Comparison of ENCODE assay signal across 13 mouse cellular contexts in the genomic region with DNA sequence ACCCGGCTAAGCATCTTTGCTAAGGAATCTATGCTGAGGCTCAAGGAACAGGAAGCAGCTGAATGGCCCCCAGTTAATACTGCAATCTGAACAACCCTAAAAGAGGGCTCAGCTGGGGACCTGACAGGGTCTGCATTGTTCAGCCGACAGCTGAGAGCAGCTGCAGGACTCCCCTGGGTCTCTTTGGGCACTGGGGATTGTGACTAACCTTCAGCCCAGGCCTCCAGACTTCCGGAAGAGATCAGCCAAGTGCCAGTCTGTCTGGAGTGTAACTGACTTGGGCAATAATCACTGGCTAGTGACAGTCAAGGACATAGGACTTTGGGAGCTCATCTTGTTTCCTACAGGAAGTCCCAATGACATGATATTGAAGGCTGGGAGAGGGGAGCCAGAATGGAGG.
DNase-seq lines count a peak whose midpoint lies in the region; ATAC-seq and TF ChIP-seq lines count a peak whose summit lies in the region.
"Had no signal": no experiment of that assay in that cellular context is flagged by ENCODE, and none has a peak within 500 bp of the region (broad histone marks: within the 10 kb centered on the region; RNA-seq: fewer than 3 reads in every experiment).

No protein-coding gene starts in this region.

- DNase-seq in adrenal gland, postnatal 14 days = peak; percentile 69
- no peak for DNase-seq in adrenal gland, adult 2 months
- DNase-seq in lung, postnatal 0 days (ENCODE audit: low spot score) = peak; percentile 16
- no peak for DNase-seq in lung, adult 18-20 months
- no peak for DNase-seq in heart, embryonic 10.5 days (ENCODE audit: low spot score)
- DNase-seq in thymus, postnatal 4 days = no peak
- DNase-seq in urinary bladder, postnatal 10 days (ENCODE audit: low spot score) = no peak
- DNase-seq: right cerebral cortex, adult 18-20 months had no signal

- no peak overlapping the region for H3K4me2 ChIP-seq in lung, postnatal 0 days (replicated peaks; ENCODE audit: low read depth, low read length)
- H3K4me2 ChIP-seq in limb, embryonic 15.5 days = 0 out of 2 replicates have a peak overlapping the region, but pooled peaks have one; percentile 17
- H3K4me2 ChIP-seq: forebrain, embryonic 12.5 days; hindbrain, embryonic 15.5 days; midbrain, embryonic 15.5 days had no signal

- no peak for TF ChIP-seq EP300 in lung, postnatal 0 days (IDR thresholded peaks at IDR 0.05)

- no peak overlapping the region for H3K4me3 ChIP-seq in lung, postnatal 0 days (ENCODE audit: low read depth, low read length)
- H3K4me3 ChIP-seq in heart, embryonic 10.5 days = no peak overlapping the region
- H3K4me3 ChIP-seq in limb, embryonic 15.5 days = no peak overlapping the region
- H3K4me3 ChIP-seq: forebrain, embryonic 12.5 days; hindbrain, embryonic 15.5 days; midbrain, embryonic 15.5 days had no signal

- H3K9me3 ChIP-seq in lung, postnatal 0 days (ENCODE audit: low read length) = no peaks in the 10 kb centered on the region
- no peaks in the 10 kb centered on the region for H3K9me3 ChIP-seq in heart, embryonic 10.5 days
- H3K9me3 ChIP-seq in limb, embryonic 15.5 days = no peaks in the 10 kb centered on the region
- H3K9me3 ChIP-seq: forebrain, embryonic 12.5 days; hindbrain, embryonic 15.5 days; midbrain, embryonic 15.5 days had no signal

- peak; percentile 20; the same call in 1 of the 2 replicates for ATAC-seq in lung, postnatal 0 days
- ATAC-seq in limb, embryonic 15.5 days (ENCODE audit: insufficient number of reproducible peaks, low FRiP score, low TSS enrichment, low read depth) = no peak
- ATAC-seq: midbrain, embryonic 15.5 days; Patski had no signal

- H3K27me3 ChIP-seq in lung, postnatal 0 days (replicated peaks; ENCODE audit: insufficient read depth, low read length) = no peaks in the 10 kb centered on the region
- H3K27me3 ChIP-seq in heart, embryonic 10.5 days (ENCODE audit: insufficient read depth, poor library complexity, severe bottlenecking) = 0 out of 2 replicates have a peak, but pooled peaks cover 7% of the 10 kb centered on the region
- H3K27me3 ChIP-seq in limb, embryonic 15.5 days = no peaks in the 10 kb centered on the region
- H3K27me3 ChIP-seq: Patski had no signal

- peaks cover 13% of the 10 kb centered on the region; the same call in 1 of the 2 replicates for H3K4me1 ChIP-seq in lung, postnatal 0 days (ENCODE audit: insufficient read depth, low read depth, low read length)
- H3K4me1 ChIP-seq in heart, embryonic 10.5 days = peaks cover 84% of the 10 kb centered on the region
- peaks cover 83% of the 10 kb centered on the region for H3K4me1 ChIP-seq in limb, embryonic 15.5 days

- WGBS in lung, postnatal 0 days = 21% methylated on average over 3 of the region's 3 CpGs
- WGBS in heart, embryonic 10.5 days = 28% methylated on average over 3 of the region's 3 CpGs
- 13% methylated on average over 3 of the region's 3 CpGs for WGBS in limb, embryonic 15.5 days

- H3K27ac ChIP-seq in lung, postnatal 0 days (ENCODE audit: low read length) = no peak overlapping the region
- H3K27ac ChIP-seq in heart, embryonic 10.5 days = peak overlapping the region; percentile 38; the same call in 1 of the 2 replicates
- peak overlapping the region; percentile 91 for H3K27ac ChIP-seq in limb, embryonic 15.5 days
- H3K27ac ChIP-seq: forebrain, embryonic 12.5 days; hindbrain, embryonic 15.5 days; midbrain, embryonic 15.5 days had no signal

- H3K9ac ChIP-seq in lung, postnatal 0 days (replicated peaks; ENCODE audit: low read depth) = no peak overlapping the region
- H3K9ac ChIP-seq in limb, embryonic 15.5 days = no peak overlapping the region
- H3K9ac ChIP-seq: forebrain, embryonic 12.5 days; hindbrain, embryonic 15.5 days; midbrain, embryonic 15.5 days had no signal

- no peaks in the 10 kb centered on the region for H3K36me3 ChIP-seq in lung, postnatal 0 days (ENCODE audit: insufficient read depth, low read length)
- no peaks in the 10 kb centered on the region for H3K36me3 ChIP-seq in heart, embryonic 10.5 days
- no peaks in the 10 kb centered on the region for H3K36me3 ChIP-seq in limb, embryonic 15.5 days
- H3K36me3 ChIP-seq: forebrain, embryonic 12.5 days; hindbrain, embryonic 15.5 days; midbrain, embryonic 15.5 days had no signal

- TF ChIP-seq CTCF in lung, postnatal 0 days (IDR thresholded peaks at IDR 0.05) = no peak

Comparison
In these comparisons a context has a peak if more than half of its experiments do, and no peak if none do; other contexts are left out.
1. DNase-seq: peak in adrenal gland, postnatal 14 days (single experiment) and lung, postnatal 0 days (single experiment); none in adrenal gland, adult 2 months (single experiment), lung, adult 18-20 months (0 of 2), heart, embryonic 10.5 days (single experiment), thymus, postnatal 4 days (single experiment) and urinary bladder, postnatal 10 days (single experiment).